Mouse (Mus musculus) brain, adult 2 months (tissue): Measurements from ENCODE around the gene Gm3269.
A peak's percentile ranks its signal among the peaks of the same experiment; 100 is the strongest.
"Not testable (repeated sequence)": the region's sequence is repeated elsewhere in the genome, so short reads cannot be mapped to it uniquely, and the experiment has no call there.

ENCODE experiments used
- DNase-seq: peaks from one replicate; pipeline ENCODE4 v3.0.0; 2011; ENCODE audit warnings: low read depth, low spot score

The Gm3269 gene

DNA sequence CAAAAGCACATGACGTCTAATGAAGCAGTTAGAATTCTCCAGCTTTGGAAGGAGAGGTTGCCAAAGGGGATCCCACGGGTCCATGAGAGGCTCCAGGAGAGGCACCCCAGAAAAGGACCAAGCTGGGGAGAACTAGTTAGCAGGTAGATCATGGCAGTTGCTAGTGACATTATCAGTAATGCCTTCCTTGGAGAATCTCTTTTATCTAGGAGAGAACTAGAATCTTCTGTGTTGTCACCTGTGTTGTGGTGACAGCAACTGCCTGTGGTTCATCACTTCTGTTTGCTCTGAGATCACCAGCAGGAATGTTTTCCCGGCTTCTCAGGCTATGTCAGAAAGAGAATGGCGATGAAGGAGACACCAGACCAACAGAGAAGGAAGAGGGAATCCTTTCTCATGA is at the start of gene Gm3269:
TSS of gene Gm3269 (plus strand) at position 301 of the 400 bp plus-strand sequence.
- DNase-seq = not testable (repeated sequence)

DNA sequence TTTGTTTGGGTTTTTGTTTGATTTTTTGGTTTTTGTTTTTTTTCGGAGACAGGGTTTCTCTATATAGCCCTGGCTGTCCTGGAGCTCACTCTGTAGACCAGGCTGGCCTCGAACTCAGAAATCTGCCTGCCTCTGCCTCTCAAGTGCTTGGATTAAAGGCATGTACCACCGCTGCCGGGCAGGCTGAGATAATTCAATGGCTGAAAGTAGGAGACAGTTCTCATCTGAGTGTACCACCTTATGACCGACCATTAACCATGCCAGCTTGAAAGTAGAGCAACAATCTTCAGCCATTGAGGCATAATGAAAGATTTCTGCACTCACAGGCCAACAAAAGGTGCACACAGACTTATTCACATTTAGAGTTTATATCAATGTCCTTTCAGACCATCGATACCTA is 31.5 kb upstream of the Gm3269 start:
- not testable (repeated sequence) for DNase-seq

DNA sequence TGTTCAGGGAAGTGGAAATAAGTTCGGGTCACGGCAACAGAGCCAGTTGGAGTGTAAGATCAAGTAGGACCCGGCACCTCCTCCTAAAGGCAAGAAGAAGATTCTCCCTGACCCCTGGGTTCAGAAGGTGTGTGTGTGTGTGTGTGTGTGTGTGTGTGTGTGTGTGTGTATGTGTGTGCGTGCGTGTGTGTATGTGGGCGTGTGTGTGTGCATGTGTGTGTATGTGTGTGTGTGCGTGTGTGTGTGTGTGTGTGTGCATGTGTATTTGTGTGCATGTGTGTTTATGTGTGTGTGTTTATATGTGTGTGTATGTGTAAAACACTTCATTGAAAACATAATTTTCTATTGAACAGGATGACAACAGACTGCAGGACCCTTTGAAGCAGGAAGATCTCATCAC is 16.0 kb upstream of the Gm3269 start:
- DNase-seq = not testable (repeated sequence)

DNA sequence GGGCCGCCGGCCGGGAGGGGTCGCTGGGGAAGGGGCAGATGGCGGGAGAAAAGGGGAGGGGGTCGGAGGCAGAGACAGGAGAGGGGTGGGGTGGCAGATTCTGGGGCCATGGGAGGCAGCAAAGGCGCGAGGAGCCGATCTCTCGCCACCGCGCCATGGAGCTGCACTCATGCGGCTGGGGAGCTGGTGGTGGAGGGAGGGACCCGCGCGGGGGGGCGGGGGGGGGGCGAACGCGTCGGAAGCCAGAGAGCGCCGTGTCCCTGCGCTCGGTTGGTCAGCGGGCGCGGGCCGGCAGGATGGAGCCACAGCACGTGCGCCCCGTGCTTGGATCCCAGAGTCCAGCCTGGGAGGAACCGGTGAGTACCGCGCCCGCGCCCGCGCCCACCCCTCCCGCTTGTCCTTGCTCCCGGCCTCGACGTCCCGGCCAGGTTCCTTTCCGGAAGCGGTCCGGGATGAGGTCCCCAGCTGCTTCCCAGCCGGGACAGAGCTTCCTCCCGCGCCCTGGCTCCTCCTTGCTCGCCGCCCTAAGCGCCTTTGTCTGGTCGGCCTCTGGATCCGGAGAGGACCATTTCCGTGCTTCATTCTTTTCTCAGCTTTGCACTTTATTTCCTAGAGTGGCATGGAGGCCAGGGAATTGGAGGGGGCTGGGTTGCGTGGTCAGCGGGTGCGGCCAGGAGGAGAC is 17.5 kb downstream of the Gm3269 start, which contains the start of gene Gm3264:
TSS of gene Gm3264 (plus strand) at position 278 of the 682 bp plus-strand sequence.
- peak; percentile 5 for DNase-seq

DNA sequence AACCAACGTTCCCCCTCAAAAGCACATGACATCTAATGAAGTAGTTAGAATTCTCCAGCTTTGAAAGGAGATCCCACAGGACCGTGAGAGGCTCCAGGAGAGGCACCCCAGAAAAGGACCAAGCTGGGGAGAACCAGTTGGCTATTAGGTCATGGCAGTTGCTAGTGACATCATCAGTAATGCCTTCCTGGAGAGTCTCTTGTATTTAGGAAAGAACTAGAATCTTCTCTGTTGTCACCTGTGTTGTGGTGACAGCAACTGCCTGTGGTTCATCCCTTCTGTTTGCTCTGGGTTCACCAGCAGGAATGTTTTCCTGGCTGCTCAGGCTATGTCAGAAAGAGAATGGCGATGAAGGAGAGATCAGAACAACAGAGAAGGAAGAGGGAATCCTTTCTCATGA is 54.2 kb downstream of the Gm3269 start, which contains the start of gene Gm3278:
TSS of gene Gm3278 (plus strand) at position 301 of the 400 bp plus-strand sequence.
- not testable (repeated sequence) for DNase-seq
